Mouse (Mus musculus) layer of hippocampus, adult 9-11 months (tissue): Measurements from ENCODE around the gene Plp2.
A peak's percentile ranks its signal among the peaks of the same experiment; 100 is the strongest.

Experiments
- DNase-seq: peaks from one replicate; pipeline ENCODE4 v3.0.0; 2022

Gene Plp2

DNA sequence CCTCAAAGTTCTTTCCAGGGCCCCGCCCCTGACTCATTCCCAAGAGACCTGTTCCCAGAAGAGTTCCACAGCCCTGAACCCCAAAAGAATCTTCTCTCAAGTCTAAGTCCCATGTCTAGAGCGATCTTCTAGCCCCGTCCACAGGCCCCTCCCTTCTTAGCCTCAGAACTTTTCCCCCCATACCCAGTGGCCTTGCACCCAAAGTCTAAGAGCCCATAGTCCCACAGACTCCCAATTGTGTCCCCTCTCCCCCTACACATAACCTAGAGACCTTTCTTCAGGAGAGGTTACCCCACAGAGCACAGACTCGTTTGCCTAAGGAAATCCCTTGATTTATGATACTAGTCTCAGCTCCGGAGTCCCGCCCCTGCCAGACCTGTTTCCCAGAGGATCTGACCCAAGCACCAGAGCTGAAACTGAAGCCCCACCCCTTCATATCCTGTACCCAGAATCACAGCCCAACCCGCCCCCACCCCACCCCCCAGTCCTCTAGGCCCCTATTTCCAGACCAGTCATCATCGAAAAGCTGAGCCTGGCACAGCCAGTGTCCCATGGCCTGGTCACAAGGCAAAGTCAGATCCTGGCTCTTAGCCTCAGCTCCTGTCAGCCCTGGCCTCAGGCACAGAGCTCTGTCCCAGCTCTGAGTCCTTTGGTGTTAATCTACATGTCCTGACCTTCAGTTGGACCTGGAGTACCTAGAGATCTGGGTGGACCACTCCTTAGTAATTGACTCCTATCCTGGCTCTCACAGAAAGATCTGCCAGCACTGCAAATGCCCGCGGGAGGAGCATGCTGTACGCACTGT, 12.2 kb downstream of the Plp2 start:
- DNase-seq = no peak

DNA sequence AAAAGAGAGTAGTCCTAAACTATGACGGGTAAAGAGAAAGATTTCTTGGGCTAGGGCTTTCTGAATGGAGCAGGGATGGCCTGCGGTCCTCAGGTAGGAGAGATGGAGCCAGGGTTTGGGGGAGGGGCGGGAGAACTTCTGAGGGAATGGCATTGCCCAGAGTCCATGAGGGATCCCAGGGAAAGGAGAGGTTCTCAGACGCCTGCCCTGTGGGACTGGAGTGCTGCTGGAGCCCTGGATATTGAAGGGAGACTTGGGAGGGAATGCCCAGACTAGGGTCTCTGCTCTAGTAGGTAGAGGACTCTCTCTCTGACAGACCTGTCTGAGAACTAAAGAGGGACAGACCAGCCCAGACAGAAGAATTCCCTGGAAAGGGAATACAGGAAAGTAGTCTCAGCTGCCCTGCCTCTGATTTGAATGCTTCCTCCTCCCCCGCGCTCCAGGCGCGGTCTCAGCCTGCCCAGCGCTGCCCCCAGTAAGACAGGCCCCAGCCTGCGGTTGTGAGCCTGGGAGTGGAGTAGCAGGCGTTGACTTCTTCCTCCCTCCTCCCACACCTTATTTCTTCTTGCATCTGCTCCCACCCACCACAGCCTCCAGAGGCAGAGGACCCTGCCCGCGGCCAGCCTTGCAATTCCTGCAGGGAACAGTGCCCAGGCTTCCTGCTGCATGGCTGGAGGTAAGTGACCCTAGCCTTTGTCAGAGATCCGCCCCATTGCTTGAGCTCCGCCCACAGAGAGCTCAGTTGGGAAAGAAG, 13.0 kb downstream of the Plp2 start:
- DNase-seq = no peak

DNA sequence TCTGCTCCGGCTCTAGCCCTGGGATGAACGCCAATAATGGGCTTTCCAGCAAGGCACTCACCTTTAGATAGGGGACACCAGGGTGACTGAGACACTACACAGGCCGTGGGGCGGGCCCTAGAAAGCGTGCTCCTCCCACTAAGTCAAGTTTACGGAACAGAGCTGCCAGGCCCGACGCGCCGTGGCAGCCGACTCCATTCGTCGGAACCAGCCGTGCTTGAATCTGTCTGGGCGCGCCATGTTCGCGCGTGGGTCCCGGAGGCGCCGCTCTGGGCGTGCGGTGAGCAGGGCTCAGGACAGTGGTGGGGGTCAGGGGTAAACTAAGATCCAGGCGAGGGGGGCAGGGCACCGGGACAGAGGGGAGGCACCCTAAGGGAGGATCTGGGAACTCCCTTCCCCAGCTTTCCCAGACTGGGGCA, 14.0 kb downstream of the Plp2 start, which contains the start of gene Prickle3:
TSS of gene Prickle3 (plus strand) at position 40 of the 419 bp plus-strand sequence.
- DNase-seq = no peak

DNA sequence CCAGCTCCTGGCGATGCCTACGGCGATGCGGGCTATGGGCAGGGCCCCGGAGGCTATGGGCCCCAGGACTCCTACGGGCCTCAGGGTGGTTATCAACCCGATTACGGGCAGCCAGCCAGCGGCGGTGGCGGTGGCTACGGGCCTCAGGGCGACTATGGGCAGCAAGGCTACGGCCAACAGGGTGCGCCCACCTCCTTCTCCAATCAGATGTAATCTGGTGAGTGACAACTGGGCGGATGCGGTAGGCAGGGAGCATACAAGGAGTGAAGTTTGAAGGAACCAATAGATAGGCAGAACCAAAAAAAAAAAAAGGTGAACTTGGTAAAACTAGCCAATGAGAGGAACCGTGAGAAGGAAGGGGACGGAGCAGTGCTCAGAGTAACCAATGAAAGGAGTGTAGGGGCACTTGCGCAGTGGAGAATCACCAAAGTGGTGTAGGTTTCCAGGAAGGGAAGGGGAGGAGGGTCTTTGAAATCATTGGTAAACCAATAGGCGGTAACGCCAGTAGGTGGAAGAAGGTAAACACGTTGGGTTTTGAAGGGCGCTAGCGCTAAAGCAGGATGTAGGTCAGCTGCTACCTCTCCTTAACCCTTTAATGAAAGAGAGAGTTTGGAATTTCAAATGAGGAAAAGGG, 22.4 kb downstream of the Plp2 start:
- peak; percentile 91 for DNase-seq

DNA sequence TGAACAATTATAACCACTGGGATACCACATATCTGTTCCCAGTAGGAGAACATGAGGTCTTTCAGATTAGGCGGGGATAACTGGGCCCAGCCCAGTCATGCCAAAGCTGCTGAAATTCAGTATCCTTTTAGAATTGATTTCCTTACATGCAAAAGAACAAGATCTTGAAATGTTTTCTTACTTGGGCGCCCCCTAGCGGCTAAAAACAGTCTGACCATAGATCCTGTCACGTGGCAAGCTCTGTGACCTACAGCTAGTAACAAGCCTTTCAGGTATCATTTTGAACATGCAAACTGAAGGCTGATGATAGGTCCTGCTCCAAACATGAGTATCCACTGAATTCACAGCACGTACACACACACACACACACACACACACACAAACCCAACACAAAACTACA, 25.8 kb downstream of the Plp2 start:
- peak; percentile 68 for DNase-seq

DNA sequence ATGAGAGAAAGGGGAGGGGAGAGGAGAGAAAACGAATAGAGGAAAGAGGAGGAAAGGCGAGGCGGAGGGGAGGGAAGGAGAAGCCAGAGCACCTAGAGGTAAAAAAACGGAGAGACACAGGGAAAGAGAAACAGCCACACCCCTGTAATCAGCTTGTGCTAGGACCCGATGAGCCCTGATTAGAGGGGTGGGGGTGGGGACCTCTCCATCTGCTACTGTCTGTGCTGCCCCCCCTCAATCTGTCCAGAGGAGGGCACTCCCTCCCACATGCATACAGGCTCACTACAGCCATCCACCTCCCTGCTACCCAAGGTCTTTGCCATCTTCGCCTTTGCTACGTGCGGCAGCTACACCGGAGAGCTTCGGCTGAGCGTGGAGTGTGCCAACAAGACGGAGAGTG, 30.4 kb downstream of the Plp2 start:
- DNase-seq = no peak

DNA sequence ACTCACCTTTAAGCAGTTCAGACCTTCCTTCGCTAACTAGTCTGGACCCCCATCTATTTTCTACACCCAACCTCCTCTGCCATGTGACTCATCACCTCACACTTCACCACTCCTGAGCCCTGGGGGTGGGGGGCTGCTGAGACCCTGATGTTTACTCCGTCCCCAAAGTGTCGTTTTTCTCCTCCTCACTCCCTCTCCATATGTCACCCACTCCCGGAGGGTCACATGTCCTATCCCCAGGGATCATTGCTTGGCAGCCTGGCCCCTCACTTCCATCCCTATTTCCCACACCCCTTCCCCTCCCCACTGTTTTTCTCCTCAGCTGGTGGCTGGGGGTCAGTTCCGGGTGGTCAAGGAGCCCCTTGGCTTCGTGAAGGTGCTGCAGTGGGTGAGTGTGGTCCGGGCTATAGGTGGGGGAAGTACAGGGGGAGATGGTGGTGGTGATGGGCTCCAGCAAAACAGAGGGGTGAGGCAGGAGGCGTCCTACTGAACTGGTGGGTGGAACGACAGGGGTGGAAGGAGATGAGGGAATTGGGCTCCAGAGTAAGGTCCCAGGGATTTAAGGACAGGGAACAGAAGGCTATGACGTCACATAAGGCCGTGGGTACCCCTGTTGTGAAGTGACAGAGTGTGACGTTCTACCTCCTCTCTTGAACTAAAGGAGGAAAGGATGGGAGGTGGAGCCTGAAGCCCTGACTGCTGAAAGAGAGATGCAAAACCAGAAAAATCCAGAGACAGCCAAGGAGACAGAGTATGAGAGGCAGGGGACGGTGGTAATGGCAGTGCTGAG, 31.5 kb downstream of the Plp2 start:
- DNase-seq = no peak

DNA sequence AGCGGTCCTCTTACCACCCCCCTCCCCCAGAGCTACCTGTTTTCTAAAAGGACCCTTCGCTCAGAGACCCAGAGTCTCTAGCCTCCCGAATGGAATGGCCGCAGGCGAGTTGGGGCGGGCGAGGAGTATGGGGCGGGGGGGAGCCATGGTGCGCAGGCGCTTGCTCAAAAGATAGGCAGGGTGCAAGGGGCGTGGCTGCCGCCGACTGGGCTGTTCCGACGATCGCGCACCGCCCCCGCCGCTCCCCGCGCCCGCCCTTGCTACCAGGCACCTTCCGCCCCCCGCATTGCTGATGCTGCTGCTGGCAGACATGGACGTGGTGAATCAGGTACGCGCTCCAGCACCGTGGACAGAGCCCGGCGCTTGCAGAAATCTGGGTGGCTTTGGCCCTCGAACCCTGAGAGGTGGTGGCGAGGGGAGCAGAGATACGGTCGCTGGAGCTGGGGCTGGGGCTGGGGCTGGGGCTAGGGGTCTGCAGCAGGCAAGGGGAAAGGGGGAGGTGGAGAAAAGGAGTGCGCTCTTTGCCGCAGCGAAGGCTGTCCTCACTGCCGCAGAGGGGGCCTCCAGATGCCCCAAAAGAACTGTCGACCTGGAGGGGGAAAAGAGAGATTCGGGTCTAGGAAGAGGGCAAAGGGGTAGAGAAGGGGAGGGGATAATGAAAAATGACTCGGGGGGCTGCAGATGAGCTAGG, 32.6 kb downstream of the Plp2 start, which contains the start of gene Syp:
TSS of gene Syp (plus strand) at position 71 of the 691 bp plus-strand sequence.
- DNase-seq = peak; percentile 89

DNA sequence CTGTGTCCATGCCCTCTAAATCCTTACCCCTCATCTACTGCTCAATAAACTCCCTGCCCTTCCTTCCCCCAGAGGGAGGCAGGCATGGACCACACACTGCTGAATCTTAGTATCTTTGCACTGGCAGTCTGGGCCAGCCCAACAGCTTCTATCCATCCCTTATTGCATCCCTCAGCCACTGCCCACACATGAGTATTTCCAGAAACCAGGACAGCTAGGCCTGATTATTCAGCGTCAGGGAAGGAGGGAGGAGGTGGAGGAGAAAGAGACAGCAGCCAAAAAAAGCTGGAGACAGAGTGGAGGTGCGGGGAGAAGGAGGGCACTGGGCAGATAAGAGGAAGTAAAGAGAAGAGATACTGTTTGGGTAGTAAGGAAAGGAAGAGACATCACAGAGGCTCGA, 36.1 kb downstream of the Plp2 start:
- peak; percentile 26 for DNase-seq

DNA sequence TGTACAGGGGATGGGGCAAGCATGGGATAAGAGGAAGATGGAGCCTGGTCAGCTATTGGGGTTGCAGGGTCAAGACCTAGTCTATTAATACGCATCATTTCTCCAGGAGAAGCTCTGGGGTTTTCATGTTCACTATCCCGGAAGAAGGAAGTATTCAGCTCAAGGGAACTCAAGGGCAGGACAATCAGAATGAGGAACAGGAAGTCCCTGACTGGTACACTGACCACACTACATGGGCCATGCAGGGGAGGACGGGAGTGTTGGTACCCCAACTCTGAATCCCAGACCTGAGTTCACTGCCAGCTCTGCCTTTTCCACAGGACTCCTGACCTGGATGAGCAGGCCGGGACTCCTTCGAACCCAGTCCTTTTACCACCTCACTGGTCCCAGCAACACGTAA, 38.6 kb downstream of the Plp2 start:
- no peak for DNase-seq
